Mouse (Mus musculus) liver, embryonic 16.5 days (tissue): ENCODE measurements around the gene Amhr2. TPM values are rescaled to one million over a fixed set of nuclear protein-coding genes. Genes with fewer than 3 reads are reported as not detected.
A peak's percentile ranks its signal among the peaks of the same experiment; 100 is the strongest.

Source experiments
- ATAC-seq: fragments of 200-750 bp; cut with Nextera tagmentation; 2 replicates; pipeline ENCODE4 v1.8.0; 2017; ENCODE audit warnings: low read depth, mild to moderate bottlenecking, moderate number of reproducible peaks, moderate library complexity
- H3K27ac ChIP-seq: fragments of 300-500 bp; sonication (generic); 2 replicates; pipeline ENCODE4 v1.5.1; 2014; ENCODE audit warnings: mild to moderate bottlenecking, low read length
- H3K27me3 ChIP-seq: fragments of 300-500 bp; sonication (generic); 2 replicates; pipeline ENCODE4 v1.6.1; 2014; ENCODE audit warnings: low read depth, low read length, mixed read lengths; ENCODE audit not compliant: control insufficient read depth, insufficient read depth
- H3K36me3 ChIP-seq: fragments of 300-500 bp; sonication (generic); 2 replicates; pipeline ENCODE4 v1.6.1; 2014; ENCODE audit warnings: mild to moderate bottlenecking; ENCODE audit not compliant: control insufficient read depth, insufficient read depth
- H3K4me1 ChIP-seq: fragments of 300-500 bp; sonication (generic); 2 replicates; pipeline ENCODE4 v1.6.1; 2014; ENCODE audit warnings: low read depth, low read length, mixed read lengths; ENCODE audit not compliant: control insufficient read depth
- H3K4me2 ChIP-seq: fragments of 300-500 bp; sonication (generic); 2 replicates; pipeline ENCODE4 v1.6.1; 2014; ENCODE audit warnings: low read depth, low read length, mixed read lengths
- H3K4me3 ChIP-seq: fragments of 300-500 bp; sonication (generic); 2 replicates; pipeline ENCODE4 v1.5.1; 2014; ENCODE audit warnings: low read depth, mild to moderate bottlenecking, low read length
- H3K9ac ChIP-seq: fragments of 300-500 bp; sonication (generic); 2 replicates; pipeline ENCODE4 v1.6.1; 2014; ENCODE audit warnings: low read depth, low read length
- H3K9me3 ChIP-seq: fragments of 300-500 bp; sonication (generic); replicated peaks from 2 replicates; pipeline ENCODE4 v1.6.1; 2016; ENCODE audit warnings: low read length; ENCODE audit not compliant: control insufficient read depth
- WGBS: fragments of 180-500 bp; shearing (Covaris S2); extraction: QIAGEN DNeasy Blood & Tissue Kit; methylation state at CpG from one replicate; pipeline ENCODE4 v1.1.7; 2014; ENCODE audit not compliant: insufficient replicate concordance; 5-methylcytosine and 5-hydroxymethylcytosine counted together
- polyA plus RNA-seq: library from polyadenylated mRNA; unstranded; fragments of >200 nt; fragmentation: Nextera tagmentation; extraction: Ambion mirVana; gene quantifications from 2 replicates; pipeline ENCODE4 v1.2.1, GENCODE M21; 2015

Gene Amhr2
- polyA plus RNA-seq = 0.04 and 0.07 TPM in 2 replicates

- ATAC-seq = no peak
- no peaks in the 10 kb centered on the region for H3K36me3 ChIP-seq
- H3K27me3 ChIP-seq = no peaks in the 10 kb centered on the region
- H3K4me1 ChIP-seq = no peaks in the 10 kb centered on the region
- H3K4me2 ChIP-seq = no peak within 1 kb of the TSS
- no peak within 1 kb of the TSS for H3K4me3 ChIP-seq
- WGBS = 81% methylated on average over 8 of the region's 8 CpGs
- H3K27ac ChIP-seq = no peak within 1 kb of the TSS
- no peak within 1 kb of the TSS for H3K9ac ChIP-seq
- no peaks in the 10 kb centered on the region for H3K9me3 ChIP-seq
These were observed at the start of gene Amhr2 for GRCm38 (mm10) chr15:102445146-102445545. Amhr2 (plus strand) TSS chr15:102445367.

DNA sequence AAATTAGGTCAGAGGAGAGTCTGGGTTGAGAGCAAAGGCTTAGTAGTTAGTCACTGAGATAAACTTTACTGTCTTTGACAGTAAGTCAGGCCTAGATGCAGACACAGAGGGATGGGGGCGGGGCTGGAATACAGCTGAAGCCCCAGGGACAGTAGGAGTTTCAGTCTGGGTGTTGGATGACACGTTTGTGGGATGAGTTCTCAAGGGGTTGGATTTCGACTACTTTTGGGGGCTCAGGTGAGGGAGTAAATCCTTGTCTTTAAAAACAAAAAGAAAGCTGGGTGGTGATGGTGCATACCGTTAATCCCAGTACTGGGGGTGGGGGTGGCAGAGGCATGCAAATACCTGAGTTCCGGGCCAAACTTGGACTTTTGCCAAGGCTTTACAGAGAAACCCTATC is 46.5 kb upstream of the Amhr2 start:
- H3K4me2 ChIP-seq = peak overlapping the region; percentile 73
- H3K9me3 ChIP-seq = no peaks in the 10 kb centered on the region
- peak overlapping the region; percentile 25; the same call in 1 of the 2 replicates for H3K27ac ChIP-seq
- WGBS = 52% methylated on average over 5 of the region's 5 CpGs
- no peak for ATAC-seq
- no peaks in the 10 kb centered on the region for H3K27me3 ChIP-seq
- peaks cover 55% of the 10 kb centered on the region for H3K4me1 ChIP-seq
- no peaks in the 10 kb centered on the region for H3K36me3 ChIP-seq
- H3K9ac ChIP-seq = no peak overlapping the region
- peak overlapping the region; percentile 66; the same call in 1 of the 2 replicates for H3K4me3 ChIP-seq

- Histone ChIP-seq H3K4me3 (peak overlapping the region; percentile 66), H3K9ac (peak overlapping the region; percentile 74), H3K4me2 (peak overlapping the region; percentile 73), H3K4me1 (peaks cover 52% of the 10 kb centered on the region), H3K9me3 (no peaks in the 10 kb centered on the region), H3K27ac (peak overlapping the region; percentile 89), H3K36me3 (no peaks in the 10 kb centered on the region), H3K27me3 (no peaks in the 10 kb centered on the region)
- peak; percentile 77 for ATAC-seq
- 2% methylated on average over 34 of the region's 34 CpGs for WGBS
These were observed 45.6 kb upstream of the Amhr2 start for GRCm38 (mm10) chr15:102399229-102400221.

DNA sequence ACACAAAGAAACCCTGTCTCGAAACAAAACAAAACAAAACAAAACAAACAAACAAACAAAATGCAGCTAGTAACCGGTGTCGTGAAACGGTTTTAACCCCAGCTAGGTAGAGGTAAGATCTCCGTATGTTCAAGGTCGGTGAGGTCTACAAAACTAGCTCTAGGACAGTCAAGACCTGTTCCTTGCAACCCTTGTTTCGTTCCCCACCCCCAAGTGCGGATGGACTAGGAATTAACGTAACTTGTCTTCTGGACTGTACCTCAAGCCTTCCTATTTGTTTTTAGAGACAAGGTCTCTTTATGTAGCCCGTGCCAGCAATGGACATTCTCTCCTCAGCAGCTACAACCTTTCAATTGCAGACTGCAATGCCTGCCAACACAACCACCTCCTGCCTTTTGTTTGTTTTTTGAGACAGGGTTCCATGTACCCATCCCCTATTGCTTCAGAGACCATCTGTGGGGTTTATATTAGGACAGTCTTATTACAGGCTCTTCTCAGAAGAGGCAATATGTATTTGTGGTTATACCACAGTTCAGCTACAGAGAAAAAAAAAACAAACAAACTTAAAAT is 44.6 kb upstream of the Amhr2 start:
- H3K36me3 ChIP-seq = no peaks in the 10 kb centered on the region
- no peak overlapping the region for H3K9ac ChIP-seq

GRCm38 (mm10) chr15:102401278-102401677 is 43.9 kb upstream of the Amhr2 start:
- H3K4me3 ChIP-seq = no peak overlapping the region
- H3K27ac ChIP-seq = peak overlapping the region; percentile 31; the same call in 1 of the 2 replicates
- peaks cover 37% of the 10 kb centered on the region for H3K4me1 ChIP-seq
- H3K4me2 ChIP-seq = no peak overlapping the region
- no peaks in the 10 kb centered on the region for H3K27me3 ChIP-seq
- H3K36me3 ChIP-seq = no peaks in the 10 kb centered on the region
- no peaks in the 10 kb centered on the region for H3K9me3 ChIP-seq
- 33% methylated on average over 2 of the region's 2 CpGs for WGBS
- H3K9ac ChIP-seq = 0 out of 2 replicates have a peak overlapping the region, but pooled peaks have one; percentile 14
- no peak for ATAC-seq

More for the DNA sequence above, 44.6 kb upstream of the Amhr2 start:
- ATAC-seq = no peak
- H3K4me2 ChIP-seq = peak overlapping the region; percentile 73
- no peaks in the 10 kb centered on the region for H3K9me3 ChIP-seq
- no peaks in the 10 kb centered on the region for H3K27me3 ChIP-seq
- WGBS = 69% methylated on average over 10 of the region's 10 CpGs
- H3K27ac ChIP-seq = peak overlapping the region; percentile 89
- H3K4me3 ChIP-seq = no peak overlapping the region
- peaks cover 44% of the 10 kb centered on the region for H3K4me1 ChIP-seq

- Histone ChIP-seq H3K4me2 (no peak overlapping the region), H3K4me1 (peaks cover 42% of the 10 kb centered on the region), H3K36me3 (no peaks in the 10 kb centered on the region), H3K9me3 (no peaks in the 10 kb centered on the region), H3K4me3 (no peak overlapping the region), H3K27me3 (no peaks in the 10 kb centered on the region), H3K27ac (no peak overlapping the region), H3K9ac (no peak overlapping the region)
- WGBS = 92% methylated on average over 3 of the region's 3 CpGs
- no peak for ATAC-seq
These were observed 43.0 kb upstream of the Amhr2 start for GRCm38 (mm10) chr15:102402210-102402609.

DNA sequence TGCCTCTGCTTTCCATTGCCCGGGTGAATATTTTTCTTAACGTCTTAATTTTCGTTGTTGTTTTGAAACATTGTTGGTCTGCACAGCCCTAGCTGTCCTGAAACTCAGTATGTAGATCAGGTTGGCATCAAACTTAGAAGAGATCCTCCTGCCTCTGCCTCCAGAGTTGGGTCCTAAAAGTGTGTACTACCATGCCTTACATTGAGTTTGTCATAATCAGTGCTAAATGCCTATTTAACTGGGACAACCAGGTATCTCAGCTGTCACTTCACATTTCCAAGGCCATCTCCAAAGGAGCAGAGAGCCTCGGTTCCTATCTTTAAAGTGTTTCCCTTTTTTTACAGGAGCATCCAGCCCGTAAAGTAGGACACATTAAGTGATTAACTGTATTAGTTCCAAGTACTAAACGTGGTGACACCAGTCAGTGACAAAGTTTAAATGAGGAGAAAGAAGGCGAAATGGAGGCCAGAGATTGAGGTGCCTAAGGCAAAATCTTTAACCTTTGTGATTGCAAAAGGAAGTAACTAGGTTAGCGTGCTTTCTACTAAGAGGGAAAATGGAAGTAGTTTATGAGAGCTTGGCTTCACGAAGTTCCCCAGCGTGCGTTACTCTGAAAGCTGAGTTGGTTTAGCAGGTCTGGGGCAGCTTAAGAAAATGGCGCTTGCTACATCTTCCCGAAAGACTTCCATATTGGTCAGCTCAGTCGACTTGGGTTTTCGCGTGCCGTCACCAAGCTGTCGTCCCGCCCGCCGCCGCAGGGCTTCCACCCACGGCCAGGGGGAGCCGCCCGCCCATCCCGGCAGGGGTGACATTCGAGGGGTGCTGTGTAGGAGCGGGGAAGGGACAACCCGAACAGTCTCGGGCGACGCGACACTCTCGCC is 40.3 kb upstream of the Amhr2 start:
- Histone ChIP-seq H3K9me3 (no peaks in the 10 kb centered on the region), H3K4me2 (peak overlapping the region; percentile 85), H3K4me3 (peak overlapping the region; percentile 86), H3K9ac (peak overlapping the region; percentile 90), H3K27ac (peak overlapping the region; percentile 100), H3K27me3 (no peaks in the 10 kb centered on the region), H3K36me3 (peaks cover 23% of the 10 kb centered on the region), H3K4me1 (peaks cover 47% of the 10 kb centered on the region)
- 12% methylated on average over 34 of the region's 34 CpGs for WGBS
- ATAC-seq = peak; percentile 8

- WGBS = under 1% methylated on average over 38 of the region's 38 CpGs
- ATAC-seq = peak; percentile 85
These were observed 39.5 kb upstream of the Amhr2 start, which contains the start of gene Sp1 for GRCm38 (mm10) chr15:102405489-102406195. Sp1 (plus strand) TSS chr15:102406143.

More at GRCm38 (mm10) chr15:102405489-102406195, 39.5 kb upstream of the Amhr2 start, which contains the start of gene Sp1:
- Histone ChIP-seq H3K9ac (peak within 1 kb of the TSS; percentile 93), H3K4me1 (peaks cover 42% of the 10 kb centered on the region), H3K4me3 (peak within 1 kb of the TSS; percentile 86), H3K36me3 (peaks cover 31% of the 10 kb centered on the region), H3K4me2 (peak within 1 kb of the TSS; percentile 85), H3K27me3 (no peaks in the 10 kb centered on the region), H3K9me3 (no peaks in the 10 kb centered on the region), H3K27ac (peak within 1 kb of the TSS; percentile 100)
